Mouse (Mus musculus): ENCODE results near the gene Gm20388. TPM values are rescaled to one million over a fixed set of nuclear protein-coding genes. Genes with fewer than 3 reads are reported as not detected.
A peak's percentile ranks its signal among the peaks of the same experiment; 100 is the strongest.

The Gm20388 gene
- polyA plus RNA-seq, 1 experiment from 2014 or later = not detected

DNA sequence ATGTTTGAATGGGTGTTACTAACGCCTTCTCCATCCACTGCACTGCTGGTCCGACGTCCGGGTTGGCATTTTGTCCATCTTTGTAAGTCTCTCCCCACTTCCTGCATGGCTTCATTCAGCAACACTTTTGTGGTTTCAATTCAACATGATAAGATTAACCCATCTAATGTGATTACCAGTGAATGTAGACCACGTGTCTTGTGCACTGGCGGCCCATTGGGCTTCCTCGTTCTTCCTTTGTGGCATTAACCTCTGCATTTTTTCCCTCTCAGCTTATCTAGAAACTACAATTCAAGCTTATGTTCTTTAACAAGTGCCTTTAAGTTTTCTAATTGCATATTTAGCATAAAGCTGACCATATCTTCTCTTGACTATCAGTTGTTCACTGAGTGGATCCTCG, 2914.8 kb downstream of the Gm20388 start:
- H3K9ac ChIP-seq (ENCODE audit: low read length) = no peak overlapping the region
- H3K27ac ChIP-seq (replicated peaks) = no peak overlapping the region
- H3K9me3 ChIP-seq (ENCODE audit: control insufficient read depth, low read length) = no peaks in the 10 kb centered on the region
- ATAC-seq (ENCODE audit: low FRiP score, low TSS enrichment) (no peak), DNase-seq (ENCODE audit: low spot score) (no peak)
- no peaks in the 10 kb centered on the region for H3K27me3 ChIP-seq (ENCODE audit: control insufficient read depth, insufficient read depth, low read length)
- H3K36me3 ChIP-seq (ENCODE audit: control insufficient read depth, insufficient read depth, low read length) = no peaks in the 10 kb centered on the region
- TF ChIP-seq EP300 (optimal IDR thresholded peaks at IDR 0.05) (no peak), CTCF (IDR thresholded peaks at IDR 0.05; ENCODE audit: low read depth) (no peak)
- no peak overlapping the region for H3K4me3 ChIP-seq (ENCODE audit: low read depth, low read length)
- H3K4me2 ChIP-seq (replicated peaks; ENCODE audit: low read depth) = no peak overlapping the region
- 86% methylated on average over 8 of the region's 8 CpGs for WGBS
- no peaks in the 10 kb centered on the region for H3K4me1 ChIP-seq (replicated peaks; ENCODE audit: control insufficient read depth, insufficient read depth)

DNA sequence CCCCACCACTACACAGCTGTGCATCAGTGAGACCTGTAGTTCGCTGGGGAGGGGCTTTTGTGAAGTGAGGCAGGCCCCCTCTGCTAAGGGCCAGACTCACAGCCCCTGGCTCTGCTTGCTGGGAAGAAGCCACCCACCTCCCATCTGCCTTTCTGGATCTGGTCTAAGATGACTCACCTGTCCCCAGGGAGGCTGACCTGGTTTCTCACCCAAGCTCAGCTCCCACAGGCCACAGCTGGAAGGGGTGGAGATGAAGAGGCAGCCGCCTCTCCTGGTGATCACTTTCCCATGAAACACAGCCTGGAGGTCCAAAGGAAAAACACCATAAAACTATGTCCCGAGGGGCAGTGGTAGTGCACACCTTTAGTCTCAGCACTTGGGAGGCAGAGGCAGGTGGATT, 2918.8 kb downstream of the Gm20388 start:
- TF ChIP-seq CTCF (IDR thresholded peaks at IDR 0.05; ENCODE audit: low read depth) = no peak
- TF ChIP-seq EP300 (optimal IDR thresholded peaks at IDR 0.05) = no peak
- no peak for DNase-seq (ENCODE audit: low spot score)
- 79% methylated on average over 3 of the region's 3 CpGs for WGBS

DNA sequence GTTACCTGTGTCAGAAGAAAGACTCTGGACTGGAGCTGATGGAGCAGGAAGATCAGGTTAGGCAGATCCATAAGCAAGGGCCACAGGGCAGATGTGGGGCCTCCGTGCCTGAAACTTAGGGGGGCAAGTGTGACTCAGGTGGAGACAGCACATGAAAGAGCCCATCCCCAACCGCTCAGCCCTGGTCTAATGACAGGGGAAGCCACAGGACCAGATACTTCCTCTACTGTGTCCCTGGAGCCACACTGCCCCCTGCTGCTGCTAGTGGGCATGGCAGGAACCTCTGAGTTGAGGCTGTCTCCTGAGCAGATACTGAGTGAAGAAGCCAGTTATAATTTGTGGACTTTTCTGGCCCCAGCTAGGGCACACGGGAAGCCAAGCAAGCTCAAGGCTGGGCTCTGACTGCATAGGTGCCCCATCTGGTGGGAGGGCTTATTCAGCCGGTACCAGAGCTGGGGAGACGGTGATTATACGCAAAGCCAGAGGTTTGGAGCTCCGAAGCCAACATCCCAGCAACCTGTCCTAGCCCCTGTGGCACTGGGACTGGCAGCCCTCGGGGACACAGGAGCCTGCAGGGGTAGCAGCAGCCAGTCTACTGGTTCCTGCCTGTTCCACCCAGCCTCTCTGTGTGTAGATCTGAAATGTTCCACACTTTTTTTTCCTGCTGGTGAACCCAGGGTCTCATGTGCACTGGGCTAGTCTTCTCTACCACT, 2919.9 kb downstream of the Gm20388 start:
- Histone ChIP-seq H3K4me3 (ENCODE audit: low read depth, low read length) (no peak overlapping the region), H3K27me3 (ENCODE audit: control insufficient read depth, insufficient read depth, low read length) (no peaks in the 10 kb centered on the region), H3K36me3 (ENCODE audit: control insufficient read depth, insufficient read depth, low read length) (no peaks in the 10 kb centered on the region), H3K4me1 (replicated peaks; ENCODE audit: control insufficient read depth, insufficient read depth) (no peaks in the 10 kb centered on the region), H3K9ac (ENCODE audit: low read length) (no peak overlapping the region), H3K9me3 (ENCODE audit: control insufficient read depth, low read length) (no peaks in the 10 kb centered on the region), H3K4me2 (replicated peaks; ENCODE audit: low read depth) (no peak overlapping the region), H3K27ac (replicated peaks) (no peak overlapping the region)
- ATAC-seq (ENCODE audit: low FRiP score, low TSS enrichment) = peak; percentile 76
- WGBS = 43% methylated on average over 8 of the region's 8 CpGs
- peak; percentile 89 for DNase-seq (ENCODE audit: low spot score)
- TF ChIP-seq EP300 (optimal IDR thresholded peaks at IDR 0.05) (no peak), CTCF (IDR thresholded peaks at IDR 0.05; ENCODE audit: low read depth) (peak; percentile 99)

More for the DNA sequence above, 2918.8 kb downstream of the Gm20388 start:
- Histone ChIP-seq H3K4me3 (ENCODE audit: low read depth, low read length) (no peak overlapping the region), H3K27ac (replicated peaks) (no peak overlapping the region), H3K9ac (ENCODE audit: low read length) (no peak overlapping the region), H3K4me2 (replicated peaks; ENCODE audit: low read depth) (no peak overlapping the region), H3K36me3 (ENCODE audit: control insufficient read depth, insufficient read depth, low read length) (no peaks in the 10 kb centered on the region), H3K9me3 (ENCODE audit: control insufficient read depth, low read length) (no peaks in the 10 kb centered on the region), H3K27me3 (ENCODE audit: control insufficient read depth, insufficient read depth, low read length) (no peaks in the 10 kb centered on the region), H3K4me1 (replicated peaks; ENCODE audit: control insufficient read depth, insufficient read depth) (no peaks in the 10 kb centered on the region)
- ATAC-seq (ENCODE audit: low FRiP score, low TSS enrichment) = no peak

DNA sequence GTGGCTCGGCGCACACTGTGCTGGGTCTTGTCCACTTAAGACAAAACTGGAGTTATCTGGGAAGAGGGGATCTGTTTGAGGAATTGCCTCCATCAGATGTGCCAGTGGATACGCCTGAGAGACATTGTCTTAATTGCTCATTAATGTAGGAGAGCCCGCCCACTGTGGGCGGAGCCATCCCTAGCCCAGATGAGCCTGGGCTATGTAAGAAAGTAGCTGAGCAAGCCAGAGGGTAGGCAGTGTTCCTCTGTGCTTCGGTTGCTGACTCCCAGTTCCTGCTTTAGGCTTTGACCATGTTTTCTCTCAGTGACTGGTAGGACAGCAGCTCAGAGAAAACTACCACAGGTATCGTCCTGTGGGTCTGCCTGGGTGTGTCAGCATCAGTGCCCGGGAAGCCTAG, 2923.8 kb downstream of the Gm20388 start:
- WGBS = 85% methylated on average over 8 of the region's 8 CpGs
- Histone ChIP-seq H3K9ac (ENCODE audit: low read length) (no peak overlapping the region), H3K27me3 (ENCODE audit: control insufficient read depth, insufficient read depth, low read length) (no peaks in the 10 kb centered on the region), H3K36me3 (ENCODE audit: control insufficient read depth, insufficient read depth, low read length) (no peaks in the 10 kb centered on the region), H3K4me1 (replicated peaks; ENCODE audit: control insufficient read depth, insufficient read depth) (no peaks in the 10 kb centered on the region), H3K4me2 (replicated peaks; ENCODE audit: low read depth) (no peak overlapping the region), H3K27ac (replicated peaks) (no peak overlapping the region), H3K9me3 (ENCODE audit: control insufficient read depth, low read length) (no peaks in the 10 kb centered on the region), H3K4me3 (ENCODE audit: low read depth, low read length) (no peak overlapping the region)
- TF ChIP-seq CTCF (IDR thresholded peaks at IDR 0.05; ENCODE audit: low read depth) (no peak), EP300 (optimal IDR thresholded peaks at IDR 0.05) (no peak)
- no peak for DNase-seq (ENCODE audit: low spot score)
- ATAC-seq (ENCODE audit: low FRiP score, low TSS enrichment) = no peak

GRCm38 (mm10) chr8:122834971-122835370, 2924.3 kb downstream of the Gm20388 start:
- no peak overlapping the region for H3K4me3 ChIP-seq (ENCODE audit: low read depth, low read length)
- peak; percentile 74; the same call in 1 of the 2 replicates for ATAC-seq (ENCODE audit: low FRiP score, low TSS enrichment)
- no peaks in the 10 kb centered on the region for H3K4me1 ChIP-seq (replicated peaks; ENCODE audit: control insufficient read depth, insufficient read depth)
- no peaks in the 10 kb centered on the region for H3K9me3 ChIP-seq (ENCODE audit: control insufficient read depth, low read length)
- H3K9ac ChIP-seq (ENCODE audit: low read length) = no peak overlapping the region
- H3K27ac ChIP-seq (replicated peaks) = no peak overlapping the region
- WGBS = 30% methylated on average over 8 of the region's 8 CpGs
- no peak overlapping the region for H3K4me2 ChIP-seq (replicated peaks; ENCODE audit: low read depth)
- TF ChIP-seq CTCF (IDR thresholded peaks at IDR 0.05; ENCODE audit: low read depth) = peak; percentile 89
- TF ChIP-seq EP300 (optimal IDR thresholded peaks at IDR 0.05) = no peak
- H3K27me3 ChIP-seq (ENCODE audit: control insufficient read depth, insufficient read depth, low read length) = no peaks in the 10 kb centered on the region
- peak; percentile 80 for DNase-seq (ENCODE audit: low spot score)
- H3K36me3 ChIP-seq (ENCODE audit: control insufficient read depth, insufficient read depth, low read length) = no peaks in the 10 kb centered on the region

DNA sequence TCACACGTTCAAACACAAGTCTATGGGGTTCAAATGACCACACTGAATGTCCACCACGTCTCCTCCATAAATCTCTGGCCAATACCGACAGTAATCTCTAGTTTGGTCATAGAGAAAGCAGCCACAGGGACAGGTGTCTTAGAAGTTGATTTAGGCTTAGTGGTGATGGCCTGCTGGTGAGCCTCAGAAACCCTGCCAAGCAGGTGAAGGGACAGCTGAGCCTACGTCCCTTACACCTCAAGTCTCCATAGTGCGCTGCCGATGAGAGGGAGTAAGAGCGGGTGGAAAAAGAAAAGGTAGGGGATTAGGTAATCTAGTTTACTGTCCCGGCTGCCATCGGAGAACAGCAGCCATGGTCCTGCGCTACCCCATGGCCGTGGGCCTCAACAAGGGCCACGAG, 2925.6 kb downstream of the Gm20388 start:
- TF ChIP-seq CTCF (IDR thresholded peaks at IDR 0.05; ENCODE audit: low read depth) = no peak
- TF ChIP-seq EP300 (optimal IDR thresholded peaks at IDR 0.05) = no peak
- ATAC-seq (ENCODE audit: low FRiP score, low TSS enrichment) (no peak), DNase-seq (ENCODE audit: low spot score) (no peak)
- no peaks in the 10 kb centered on the region for H3K27me3 ChIP-seq (ENCODE audit: control insufficient read depth, insufficient read depth, low read length)
- H3K4me2 ChIP-seq (replicated peaks; ENCODE audit: low read depth) = no peak overlapping the region
- no peak overlapping the region for H3K4me3 ChIP-seq (ENCODE audit: low read depth, low read length)
- 78% methylated on average over 12 of the region's 12 CpGs for WGBS
- H3K36me3 ChIP-seq (ENCODE audit: control insufficient read depth, insufficient read depth, low read length) = no peaks in the 10 kb centered on the region
- no peaks in the 10 kb centered on the region for H3K4me1 ChIP-seq (replicated peaks; ENCODE audit: control insufficient read depth, insufficient read depth)
- H3K9me3 ChIP-seq (ENCODE audit: control insufficient read depth, low read length) = no peaks in the 10 kb centered on the region
- no peak overlapping the region for H3K9ac ChIP-seq (ENCODE audit: low read length)
- no peak overlapping the region for H3K27ac ChIP-seq (replicated peaks)
